ENCODE assay signal across 10 mouse cellular contexts in genomic region chr3:117412896-117413747, GRCm38 (mm10).
"Had no signal": no experiment of that assay in that cellular context is flagged by ENCODE, and none has a peak within 500 bp of the region (broad histone marks: within the 10 kb centered on the region; RNA-seq: fewer than 3 reads in every experiment).

No protein-coding gene starts in this region.

- ATAC-seq: liver, postnatal 0 days; midbrain, embryonic 13.5 days had no signal

- DNase-seq: kidney, postnatal 25 days; liver; liver, embryonic 13.5 days; liver, postnatal 0 days; spleen, adult 18-20 months; thymus, adult 18-20 months; thymus, postnatal 14 days had no signal

- H3K27ac ChIP-seq: limb, embryonic 12.5 days; liver, embryonic 13.5 days; midbrain, embryonic 13.5 days; stomach, embryonic 15.5 days had no signal

- H3K36me3 ChIP-seq: limb, embryonic 12.5 days; liver, embryonic 13.5 days; midbrain, embryonic 13.5 days; stomach, embryonic 15.5 days had no signal

- H3K4me2 ChIP-seq: limb, embryonic 12.5 days; liver, embryonic 13.5 days; midbrain, embryonic 13.5 days; stomach, embryonic 15.5 days had no signal

- H3K9ac ChIP-seq: limb, embryonic 12.5 days; liver, embryonic 13.5 days; liver, postnatal 0 days; midbrain, embryonic 13.5 days; stomach, embryonic 15.5 days had no signal

- H3K4me1 ChIP-seq: limb, embryonic 12.5 days; liver, embryonic 13.5 days; midbrain, embryonic 13.5 days; stomach, embryonic 15.5 days had no signal

- H3K9me3 ChIP-seq: limb, embryonic 12.5 days; liver, embryonic 13.5 days; midbrain, embryonic 13.5 days; stomach, embryonic 15.5 days had no signal

- H3K4me3 ChIP-seq: limb, embryonic 12.5 days; liver, embryonic 13.5 days; midbrain, embryonic 13.5 days; stomach, embryonic 15.5 days had no signal

- H3K27me3 ChIP-seq: limb, embryonic 12.5 days; liver, embryonic 13.5 days; midbrain, embryonic 13.5 days; stomach, embryonic 15.5 days had no signal
